Mouse (Mus musculus): ENCODE measurements around the gene Angel1. TPM values are rescaled to one million over a fixed set of nuclear protein-coding genes. Genes with fewer than 3 reads are reported as not detected.

Angel1 gene
- polyA plus RNA-seq, 1 experiment from 2014 or later = 10.6 TPM

DNA sequence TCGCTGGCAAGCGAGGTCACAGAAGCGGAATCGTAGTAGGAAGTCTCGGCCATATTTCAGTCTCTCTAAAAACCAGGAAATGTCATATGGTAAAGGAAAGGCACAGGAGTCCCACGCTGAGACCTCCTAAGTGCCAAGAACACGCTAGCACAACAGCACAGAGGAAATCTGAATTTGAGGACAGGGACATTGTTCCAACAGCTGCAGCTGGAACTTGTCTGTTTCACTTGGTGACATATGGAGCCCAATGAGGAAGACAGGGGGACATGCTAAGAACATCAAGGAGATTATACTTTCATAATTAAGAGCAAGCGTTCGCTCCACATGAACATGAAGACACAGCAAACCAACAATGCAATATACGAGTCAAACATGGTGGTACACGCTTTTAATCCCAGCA is 9.3 kb downstream of the Angel1 start:
- no peak for ATAC-seq
- H3K4me3 ChIP-seq (replicated peaks; ENCODE audit: low read length) = no peak overlapping the region
- no peaks in the 10 kb centered on the region for H3K9me3 ChIP-seq (ENCODE audit: control insufficient read depth, low read length)
- H3K4me2 ChIP-seq (ENCODE audit: low read length) = no peak overlapping the region
- no peaks in the 10 kb centered on the region for H3K36me3 ChIP-seq (ENCODE audit: control insufficient read depth, insufficient read depth)
- H3K4me1 ChIP-seq (replicated peaks; ENCODE audit: control insufficient read depth, insufficient read depth, low read length) = no peaks in the 10 kb centered on the region; the same call in 1 of the 2 replicates
- no peak overlapping the region for H3K9ac ChIP-seq (replicated peaks; ENCODE audit: low read depth, low read length)
- no peaks in the 10 kb centered on the region for H3K27me3 ChIP-seq (replicated peaks; ENCODE audit: control insufficient read depth, insufficient read depth, low read length)
- no peak overlapping the region for H3K27ac ChIP-seq (ENCODE audit: low read length)
- 92% methylated on average over 11 of the region's 11 CpGs for WGBS

DNA sequence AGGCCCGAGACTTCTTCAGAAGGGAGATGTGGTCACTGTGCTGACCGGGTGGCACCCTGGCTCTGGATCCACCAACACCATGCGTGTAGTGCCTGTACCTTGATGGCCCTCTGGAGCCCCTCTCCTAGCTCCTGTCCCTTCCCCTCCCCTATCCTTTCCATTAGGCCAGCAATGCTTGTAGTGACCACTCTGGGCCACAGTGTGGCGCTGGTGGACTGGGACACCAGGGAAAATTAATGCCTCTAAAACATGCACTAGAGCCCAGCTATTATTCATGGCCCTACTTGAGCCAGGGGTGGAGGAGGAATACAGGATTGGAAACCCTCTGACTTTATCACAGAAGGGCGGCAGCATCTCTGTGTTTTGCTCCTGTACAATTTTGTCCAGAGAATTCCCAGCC is 10.9 kb downstream of the Angel1 start:
- Histone ChIP-seq H3K27ac (ENCODE audit: low read length) (no peak overlapping the region), H3K4me3 (replicated peaks; ENCODE audit: low read length) (no peak overlapping the region), H3K4me2 (ENCODE audit: low read length) (no peak overlapping the region), H3K27me3 (replicated peaks; ENCODE audit: control insufficient read depth, insufficient read depth, low read length) (no peaks in the 10 kb centered on the region), H3K4me1 (replicated peaks; ENCODE audit: control insufficient read depth, insufficient read depth, low read length) (no peaks in the 10 kb centered on the region; the same call in 1 of the 2 replicates), H3K9me3 (ENCODE audit: control insufficient read depth, low read length) (no peaks in the 10 kb centered on the region), H3K36me3 (ENCODE audit: control insufficient read depth, insufficient read depth) (no peaks in the 10 kb centered on the region), H3K9ac (replicated peaks; ENCODE audit: low read depth, low read length) (no peak overlapping the region)
- ATAC-seq = no peak
- 45% methylated on average over 5 of the region's 5 CpGs for WGBS

DNA sequence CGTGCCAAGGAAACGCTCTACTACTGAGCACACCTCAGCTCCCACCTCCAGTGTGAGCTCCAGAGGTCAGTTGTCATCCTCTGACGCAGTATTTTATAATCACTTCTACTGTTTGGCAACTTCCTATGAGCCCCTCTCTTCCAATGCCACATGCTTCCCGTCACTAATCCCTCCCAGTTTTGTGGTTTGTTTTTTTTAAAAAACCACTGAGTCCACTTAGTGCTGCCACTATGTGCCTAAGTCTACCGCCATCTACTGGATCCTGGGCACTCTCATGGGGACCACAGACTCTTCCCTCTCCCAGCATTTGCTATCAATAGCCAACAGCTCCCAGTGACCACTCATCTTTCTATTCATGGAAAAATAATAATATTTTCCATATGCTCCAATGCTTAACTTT is 12.2 kb downstream of the Angel1 start:
- Histone ChIP-seq H3K27me3 (replicated peaks; ENCODE audit: control insufficient read depth, insufficient read depth, low read length) (no peaks in the 10 kb centered on the region), H3K4me1 (replicated peaks; ENCODE audit: control insufficient read depth, insufficient read depth, low read length) (no peaks in the 10 kb centered on the region; the same call in 1 of the 2 replicates), H3K36me3 (ENCODE audit: control insufficient read depth, insufficient read depth) (no peaks in the 10 kb centered on the region), H3K27ac (ENCODE audit: low read length) (no peak overlapping the region), H3K4me2 (ENCODE audit: low read length) (no peak overlapping the region), H3K9ac (replicated peaks; ENCODE audit: low read depth, low read length) (no peak overlapping the region), H3K4me3 (replicated peaks; ENCODE audit: low read length) (no peak overlapping the region), H3K9me3 (ENCODE audit: control insufficient read depth, low read length) (no peaks in the 10 kb centered on the region)
- ATAC-seq = no peak
- WGBS = 73% methylated on average over 5 of the region's 5 CpGs

DNA sequence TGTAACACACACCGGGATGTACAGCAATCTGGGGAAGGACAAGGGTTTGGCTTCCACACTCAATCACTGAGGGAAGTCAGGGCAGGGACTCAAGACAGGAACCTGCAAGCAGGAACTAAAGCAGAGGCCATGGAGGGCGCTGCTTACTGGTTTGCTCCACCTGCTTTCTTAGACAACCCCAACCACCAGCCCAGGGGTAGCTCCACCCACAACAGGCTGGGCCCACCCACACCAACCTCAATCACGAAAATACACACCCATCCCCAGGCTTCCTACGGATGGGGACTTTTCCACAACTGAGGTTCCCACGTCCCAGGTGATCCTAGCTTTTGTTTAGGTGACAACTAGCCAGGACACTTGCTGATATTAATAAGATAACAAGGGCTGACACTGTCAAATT is 20.4 kb downstream of the Angel1 start:
- Histone ChIP-seq H3K4me3 (replicated peaks; ENCODE audit: low read length) (no peak overlapping the region), H3K9ac (replicated peaks; ENCODE audit: low read depth, low read length) (no peak overlapping the region), H3K27ac (ENCODE audit: low read length) (no peak overlapping the region), H3K4me1 (replicated peaks; ENCODE audit: control insufficient read depth, insufficient read depth, low read length) (peaks cover 7% of the 10 kb centered on the region), H3K9me3 (ENCODE audit: control insufficient read depth, low read length) (no peaks in the 10 kb centered on the region), H3K4me2 (ENCODE audit: low read length) (no peak overlapping the region), H3K27me3 (replicated peaks; ENCODE audit: control insufficient read depth, insufficient read depth, low read length) (no peaks in the 10 kb centered on the region), H3K36me3 (ENCODE audit: control insufficient read depth, insufficient read depth) (no peaks in the 10 kb centered on the region)
- WGBS = 85% methylated on average over 5 of the region's 5 CpGs
- ATAC-seq = no peak

DNA sequence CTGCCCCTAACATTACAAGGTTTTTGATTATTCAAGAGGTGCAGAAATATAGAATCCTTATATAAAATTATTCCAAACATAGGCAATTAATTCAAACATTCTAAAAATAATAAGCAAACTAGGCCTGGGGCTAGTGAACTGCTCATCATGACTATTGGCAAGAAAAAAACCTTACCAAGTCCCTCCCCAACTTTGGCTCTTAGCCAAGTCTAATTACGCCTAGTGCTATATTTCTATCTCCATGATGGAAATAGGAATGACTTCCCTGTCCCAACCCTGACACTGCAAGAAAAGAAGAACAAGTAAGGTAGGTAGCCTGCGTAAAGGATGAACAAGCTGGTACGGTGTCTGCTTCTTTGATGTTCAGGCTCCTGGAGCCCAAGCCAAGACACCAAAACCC is 23.6 kb downstream of the Angel1 start:
- H3K4me2 ChIP-seq (ENCODE audit: low read length) = no peak overlapping the region
- no peak overlapping the region for H3K4me3 ChIP-seq (replicated peaks; ENCODE audit: low read length)
- H3K36me3 ChIP-seq (ENCODE audit: control insufficient read depth, insufficient read depth) = no peaks in the 10 kb centered on the region
- H3K4me1 ChIP-seq (replicated peaks; ENCODE audit: control insufficient read depth, insufficient read depth, low read length) = peaks cover 29% of the 10 kb centered on the region
- 75% methylated on average over 3 of the region's 3 CpGs for WGBS
- no peak for ATAC-seq
- H3K27ac ChIP-seq (ENCODE audit: low read length) = no peak overlapping the region
- no peak overlapping the region for H3K9ac ChIP-seq (replicated peaks; ENCODE audit: low read depth, low read length)
- no peaks in the 10 kb centered on the region for H3K9me3 ChIP-seq (ENCODE audit: control insufficient read depth, low read length)
- no peaks in the 10 kb centered on the region for H3K27me3 ChIP-seq (replicated peaks; ENCODE audit: control insufficient read depth, insufficient read depth, low read length)

DNA sequence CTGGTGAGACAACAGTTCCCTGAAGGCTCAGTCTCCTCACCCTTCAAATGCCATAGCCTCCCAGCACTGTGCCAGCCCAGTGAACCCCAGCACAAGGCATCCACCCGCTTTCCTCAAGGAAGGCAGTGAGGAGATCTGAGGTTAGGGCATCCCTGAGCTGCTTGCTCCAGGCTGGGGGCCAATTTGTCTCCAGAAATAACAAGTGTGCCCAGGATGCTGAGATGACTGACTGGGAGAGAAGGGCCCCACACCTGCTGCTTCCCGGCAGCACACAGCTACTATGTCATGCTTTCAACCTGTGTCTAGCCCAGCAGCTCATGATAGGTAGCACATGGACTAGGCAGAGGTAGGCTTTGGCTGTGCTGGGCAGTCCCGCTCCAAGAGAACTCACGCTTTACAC is 24.8 kb downstream of the Angel1 start:
- Histone ChIP-seq H3K9me3 (ENCODE audit: control insufficient read depth, low read length) (no peaks in the 10 kb centered on the region), H3K9ac (replicated peaks; ENCODE audit: low read depth, low read length) (no peak overlapping the region), H3K27ac (ENCODE audit: low read length) (no peak overlapping the region), H3K27me3 (replicated peaks; ENCODE audit: control insufficient read depth, insufficient read depth, low read length) (no peaks in the 10 kb centered on the region), H3K4me1 (replicated peaks; ENCODE audit: control insufficient read depth, insufficient read depth, low read length) (peaks cover 29% of the 10 kb centered on the region), H3K36me3 (ENCODE audit: control insufficient read depth, insufficient read depth) (peaks cover 3% of the 10 kb centered on the region; the same call in 1 of the 2 replicates), H3K4me3 (replicated peaks; ENCODE audit: low read length) (no peak overlapping the region), H3K4me2 (ENCODE audit: low read length) (no peak overlapping the region)
- ATAC-seq = no peak
- WGBS = 93% methylated on average over 4 of the region's 4 CpGs

DNA sequence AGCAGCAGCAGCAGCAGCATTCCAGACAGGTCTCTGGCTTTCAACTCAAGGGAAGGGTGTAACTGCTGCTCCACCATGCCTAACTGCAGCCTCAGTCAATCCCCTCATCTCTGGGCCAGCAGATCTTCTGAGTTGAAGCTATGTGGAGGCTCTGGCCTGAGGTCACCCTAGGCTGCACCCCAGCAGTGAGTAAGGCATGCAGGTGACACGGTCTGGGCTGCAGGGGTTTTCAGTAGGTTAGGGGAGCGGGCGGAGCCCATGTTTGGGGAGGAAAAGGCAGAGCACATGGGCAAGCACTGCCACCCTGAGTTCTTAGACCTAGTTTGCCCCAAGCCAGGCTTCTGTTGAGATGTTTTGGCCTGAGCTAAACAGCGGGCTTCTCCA is 25.3 kb downstream of the Angel1 start:
- Histone ChIP-seq H3K4me1 (replicated peaks; ENCODE audit: control insufficient read depth, insufficient read depth, low read length) (peaks cover 29% of the 10 kb centered on the region), H3K4me3 (replicated peaks; ENCODE audit: low read length) (no peak overlapping the region), H3K9me3 (ENCODE audit: control insufficient read depth, low read length) (no peaks in the 10 kb centered on the region), H3K27me3 (replicated peaks; ENCODE audit: control insufficient read depth, insufficient read depth, low read length) (no peaks in the 10 kb centered on the region), H3K27ac (ENCODE audit: low read length) (peak overlapping the region; percentile 88), H3K4me2 (ENCODE audit: low read length) (no peak overlapping the region), H3K9ac (replicated peaks; ENCODE audit: low read depth, low read length) (no peak overlapping the region), H3K36me3 (ENCODE audit: control insufficient read depth, insufficient read depth) (peaks cover 6% of the 10 kb centered on the region)
- no peak for ATAC-seq
- WGBS = 63% methylated on average over 4 of the region's 4 CpGs

DNA sequence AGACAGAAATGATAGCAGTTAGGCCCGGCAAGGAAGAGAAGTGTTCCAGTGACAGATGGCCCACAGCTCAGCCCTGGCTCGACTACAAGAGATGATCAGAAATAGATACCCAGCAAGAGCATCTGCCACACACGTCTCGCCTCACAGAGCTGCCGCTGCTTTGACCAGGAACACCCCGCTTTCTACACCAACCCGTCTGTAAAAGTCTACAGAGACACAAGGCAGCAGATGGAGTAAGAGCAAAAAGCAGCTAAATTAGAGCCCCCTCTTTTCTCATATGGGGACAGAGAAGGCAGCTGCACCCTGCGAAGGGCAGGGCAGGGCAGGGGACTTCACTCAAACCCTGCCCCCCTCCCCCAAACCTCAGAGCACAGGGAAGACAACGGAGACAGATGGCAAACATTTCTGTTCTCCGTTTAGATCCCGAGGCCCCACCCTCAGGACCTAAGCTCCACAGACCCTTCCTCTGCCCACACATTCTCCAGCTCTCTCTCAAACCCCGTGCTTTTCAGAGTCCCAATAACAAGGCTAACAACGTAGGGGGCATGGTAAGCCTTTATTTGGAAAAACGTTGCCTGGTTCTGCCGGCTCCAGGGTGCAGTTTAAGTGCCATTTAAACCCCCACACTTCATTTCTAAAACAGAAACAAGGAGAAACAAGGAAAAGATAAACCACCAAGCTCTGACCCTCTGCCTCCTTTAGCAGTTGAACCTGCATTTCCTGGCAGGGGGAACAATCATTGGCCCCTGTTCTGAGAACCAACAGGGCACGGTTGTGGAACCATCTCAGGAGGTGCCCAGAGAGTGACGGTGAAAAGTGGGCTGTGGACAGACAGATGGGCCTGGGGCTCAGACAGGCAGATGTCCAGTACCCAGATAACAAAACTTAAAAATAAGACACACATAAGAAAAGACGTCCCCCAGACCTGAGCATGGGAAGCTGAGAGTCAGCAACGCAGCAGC is 26.0 kb downstream of the Angel1 start:
- peak; percentile 84 for ATAC-seq
- no peaks in the 10 kb centered on the region for H3K9me3 ChIP-seq (ENCODE audit: control insufficient read depth, low read length)
- H3K27ac ChIP-seq (ENCODE audit: low read length) = peak overlapping the region; percentile 88
- peak overlapping the region; percentile 17; the same call in 1 of the 2 replicates for H3K4me2 ChIP-seq (ENCODE audit: low read length)
- H3K27me3 ChIP-seq (replicated peaks; ENCODE audit: control insufficient read depth, insufficient read depth, low read length) = no peaks in the 10 kb centered on the region
- no peak overlapping the region for H3K4me3 ChIP-seq (replicated peaks; ENCODE audit: low read length)
- peaks cover 10% of the 10 kb centered on the region for H3K36me3 ChIP-seq (ENCODE audit: control insufficient read depth, insufficient read depth)
- H3K9ac ChIP-seq (replicated peaks; ENCODE audit: low read depth, low read length) = peak overlapping the region; percentile 32; the same call in 1 of the 2 replicates
- 28% methylated on average over 19 of the region's 19 CpGs for WGBS
- peaks cover 29% of the 10 kb centered on the region for H3K4me1 ChIP-seq (replicated peaks; ENCODE audit: control insufficient read depth, insufficient read depth, low read length)

DNA sequence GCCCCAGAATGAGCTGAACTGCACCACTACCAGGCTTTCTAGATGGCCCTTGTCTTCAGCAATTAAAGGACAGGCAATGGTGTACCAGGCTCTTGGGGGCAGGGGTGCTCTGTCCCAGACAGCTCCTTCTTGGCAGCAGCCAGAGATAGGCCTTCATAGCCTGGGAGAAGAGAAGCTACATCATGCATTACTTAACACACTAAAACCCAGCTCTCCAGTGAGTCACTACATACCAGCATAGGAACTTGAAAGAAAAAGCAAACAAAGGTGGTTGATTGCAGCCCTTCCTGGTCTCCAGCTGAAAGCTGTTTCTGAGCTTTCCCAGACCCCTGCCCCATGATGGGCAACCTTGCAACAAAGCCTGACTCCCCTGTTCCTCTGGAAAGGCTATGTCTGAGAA is 27.7 kb downstream of the Angel1 start:
- peaks cover 29% of the 10 kb centered on the region for H3K4me1 ChIP-seq (replicated peaks; ENCODE audit: control insufficient read depth, insufficient read depth, low read length)
- no peaks in the 10 kb centered on the region for H3K27me3 ChIP-seq (replicated peaks; ENCODE audit: control insufficient read depth, insufficient read depth, low read length)
- no peak for ATAC-seq
- H3K4me2 ChIP-seq (ENCODE audit: low read length) = no peak overlapping the region
- H3K4me3 ChIP-seq (replicated peaks; ENCODE audit: low read length) = no peak overlapping the region
- peak overlapping the region; percentile 88 for H3K27ac ChIP-seq (ENCODE audit: low read length)
- H3K9ac ChIP-seq (replicated peaks; ENCODE audit: low read depth, low read length) = no peak overlapping the region
- H3K36me3 ChIP-seq (ENCODE audit: control insufficient read depth, insufficient read depth) = peaks cover 19% of the 10 kb centered on the region
- no peaks in the 10 kb centered on the region for H3K9me3 ChIP-seq (ENCODE audit: control insufficient read depth, low read length)
